Mouse (Mus musculus) limb, embryonic 14.5 days (tissue): Measurements from ENCODE around the gene Plbd1. TPM values are rescaled to one million over a fixed set of nuclear protein-coding genes. Genes with fewer than 3 reads are reported as not detected.

ENCODE experiments used
- ATAC-seq: fragments of 200-750 bp; cut with Nextera tagmentation; 2 replicates; pipeline ENCODE4 v1.8.0; 2017; ENCODE audit warnings: low read depth, moderate number of reproducible peaks, moderate TSS enrichment; ENCODE audit not compliant: low FRiP score
- DNase-seq: peaks from one replicate; pipeline ENCODE4 v3.0.0-alpha.2; 2015; ENCODE audit warnings: low spot score
- H3K27ac ChIP-seq: fragments of 300-500 bp; sonication (generic); replicated peaks from 2 replicates; pipeline ENCODE4 v1.5.1; 2014; ENCODE audit warnings: low read depth, mild to moderate bottlenecking, low read length, moderate library complexity, mixed read lengths
- H3K27me3 ChIP-seq: fragments of 300-500 bp; sonication (generic); 2 replicates; pipeline ENCODE4 v1.6.1; 2014; ENCODE audit warnings: low read length, mixed read lengths; ENCODE audit not compliant: control insufficient read depth, insufficient read depth
- H3K36me3 ChIP-seq: fragments of 300-500 bp; sonication (generic); 2 replicates; pipeline ENCODE4 v1.6.1; 2014; ENCODE audit warnings: mild to moderate bottlenecking, low read length, moderate library complexity, mixed read lengths; ENCODE audit not compliant: control insufficient read depth, insufficient read depth
- H3K4me1 ChIP-seq: fragments of 300-500 bp; sonication (generic); 2 replicates; pipeline ENCODE4 v1.6.1; 2014; ENCODE audit warnings: antibody characterized with exemption, low read length, mixed read lengths; ENCODE audit not compliant: control insufficient read depth, insufficient read depth
- H3K4me2 ChIP-seq: fragments of 300-500 bp; sonication (generic); replicated peaks from 2 replicates; pipeline ENCODE4 v1.6.1; 2014; ENCODE audit warnings: low read depth, mild to moderate bottlenecking, low read length, moderate library complexity; ENCODE audit not compliant: severe bottlenecking
- H3K4me3 ChIP-seq: fragments of 300-500 bp; sonication (generic); replicated peaks from 2 replicates; pipeline ENCODE4 v1.5.1; 2014; ENCODE audit warnings: low read length
- H3K9ac ChIP-seq: fragments of 300-500 bp; sonication (generic); 2 replicates; pipeline ENCODE4 v1.6.1; 2014; ENCODE audit warnings: mild to moderate bottlenecking, low read depth, low read length, moderate library complexity; ENCODE audit not compliant: severe bottlenecking
- H3K9me3 ChIP-seq: fragments of 300-500 bp; sonication (generic); 2 replicates; pipeline ENCODE4 v1.6.1; 2016; ENCODE audit warnings: low read length; ENCODE audit not compliant: control insufficient read depth
- POLR2A ChIP-seq: fragments of 200-500 bp; IDR thresholded peaks from 2 replicates; pipeline ENCODE4 v1.8.0; 2012; ENCODE audit warnings: inconsistent platforms, mild to moderate bottlenecking, moderate library complexity, borderline replicate concordance; ENCODE audit not compliant: insufficient read depth, insufficient read length; ENCODE audit errors: extremely low read depth
- WGBS: fragments of 180-500 bp; shearing (Covaris S2); extraction: QIAGEN DNeasy Blood & Tissue Kit; methylation state at CpG from one replicate; pipeline ENCODE4 v1.1.7; 2014; 5-methylcytosine and 5-hydroxymethylcytosine counted together
- polyA plus RNA-seq, 2 experiments: library from polyadenylated mRNA; depleted of rRNA in 1 of 2; stranded (reverse) in 1 of 2; unstranded in 1 of 2; fragments of >200 nt; fragmentation: Nextera tagmentation in 1 of 2; extraction: Ambion mirVana in 1 of 2; gene quantifications; 2 replicates each; pipeline versions ENCODE4 v1.2.1 to v1.2.3; 2012 to 2014

Gene Plbd1
- polyA plus RNA-seq, 2 experiments, result 5.6 to 19.8 TPM

DNA sequence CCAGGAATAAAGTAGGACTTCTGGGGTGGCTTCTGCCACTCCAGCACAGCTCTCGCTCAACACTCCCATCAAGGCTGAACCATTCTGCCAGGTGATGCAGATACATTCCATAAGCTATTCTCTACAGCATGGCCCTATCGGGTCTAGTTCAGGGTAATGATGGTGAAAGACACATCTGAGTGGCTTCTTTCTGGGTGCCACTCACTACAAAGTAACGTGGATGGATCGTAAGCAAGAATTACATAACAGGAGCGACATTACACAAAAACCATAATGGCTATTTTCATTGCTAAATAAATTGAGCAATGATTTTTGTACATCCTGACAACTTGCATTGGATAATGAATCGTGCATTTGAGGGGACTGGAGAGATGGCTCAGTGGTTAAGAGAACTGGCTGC is 13.2 kb upstream of the Plbd1 start:
- H3K9ac ChIP-seq, result no peak overlapping the region
- no peaks in the 10 kb centered on the region for H3K27me3 ChIP-seq
- no peaks in the 10 kb centered on the region for H3K9me3 ChIP-seq
- WGBS, result 93% methylated on average over 6 of the region's 6 CpGs
- DNase-seq (no peak), ATAC-seq (no peak)
- H3K36me3 ChIP-seq, result no peaks in the 10 kb centered on the region
- no peak overlapping the region for H3K27ac ChIP-seq
- H3K4me1 ChIP-seq, result no peaks in the 10 kb centered on the region
- TF ChIP-seq POLR2A, result no peak
- no peak overlapping the region for H3K4me2 ChIP-seq
- H3K4me3 ChIP-seq, result no peak overlapping the region

- WGBS, result 57% methylated on average over 7 of the region's 7 CpGs
- TF ChIP-seq POLR2A, result no peak
- DNase-seq, result peak; percentile 70
- H3K4me1 ChIP-seq, result no peaks in the 10 kb centered on the region
- no peak overlapping the region for H3K27ac ChIP-seq
- no peaks in the 10 kb centered on the region for H3K9me3 ChIP-seq
- H3K9ac ChIP-seq, result no peak overlapping the region
- no peaks in the 10 kb centered on the region for H3K36me3 ChIP-seq
- ATAC-seq, result 0 out of 2 replicates have a peak, but pooled peaks have one; percentile 53
- no peak overlapping the region for H3K4me3 ChIP-seq
- H3K27me3 ChIP-seq, result no peaks in the 10 kb centered on the region
- no peak overlapping the region for H3K4me2 ChIP-seq
These were observed 10.7 kb upstream of the Plbd1 start for GRCm38 (mm10) chr6:136672467-136672866.

DNA sequence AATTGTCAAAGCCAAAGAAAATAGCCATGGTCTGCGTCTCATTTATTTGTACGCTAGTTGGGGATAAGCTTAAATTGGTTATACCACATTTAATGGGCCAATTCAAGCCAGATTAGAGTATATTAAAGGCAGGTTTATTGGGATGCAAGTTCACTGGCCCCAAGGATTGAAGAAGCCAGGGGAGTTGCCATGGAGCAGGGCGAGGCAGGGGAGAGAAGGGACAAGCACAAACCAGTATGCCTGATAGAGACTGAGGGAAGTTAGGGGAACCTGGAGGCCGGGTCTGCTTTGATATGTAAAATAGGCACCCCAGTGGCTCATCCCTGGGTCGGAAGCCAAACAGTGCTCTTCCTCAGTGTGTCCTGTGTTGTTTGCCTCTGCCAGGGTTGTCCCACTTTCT is 7.5 kb upstream of the Plbd1 start:
- DNase-seq (no peak), ATAC-seq (no peak)
- H3K9ac ChIP-seq, result no peak overlapping the region
- no peak overlapping the region for H3K4me3 ChIP-seq
- H3K27ac ChIP-seq, result no peak overlapping the region
- H3K4me2 ChIP-seq, result no peak overlapping the region
- WGBS, result 36% methylated on average over 5 of the region's 5 CpGs
- H3K36me3 ChIP-seq, result no peaks in the 10 kb centered on the region
- TF ChIP-seq POLR2A, result no peak
- no peaks in the 10 kb centered on the region for H3K9me3 ChIP-seq
- H3K4me1 ChIP-seq, result no peaks in the 10 kb centered on the region
- no peaks in the 10 kb centered on the region for H3K27me3 ChIP-seq

DNA sequence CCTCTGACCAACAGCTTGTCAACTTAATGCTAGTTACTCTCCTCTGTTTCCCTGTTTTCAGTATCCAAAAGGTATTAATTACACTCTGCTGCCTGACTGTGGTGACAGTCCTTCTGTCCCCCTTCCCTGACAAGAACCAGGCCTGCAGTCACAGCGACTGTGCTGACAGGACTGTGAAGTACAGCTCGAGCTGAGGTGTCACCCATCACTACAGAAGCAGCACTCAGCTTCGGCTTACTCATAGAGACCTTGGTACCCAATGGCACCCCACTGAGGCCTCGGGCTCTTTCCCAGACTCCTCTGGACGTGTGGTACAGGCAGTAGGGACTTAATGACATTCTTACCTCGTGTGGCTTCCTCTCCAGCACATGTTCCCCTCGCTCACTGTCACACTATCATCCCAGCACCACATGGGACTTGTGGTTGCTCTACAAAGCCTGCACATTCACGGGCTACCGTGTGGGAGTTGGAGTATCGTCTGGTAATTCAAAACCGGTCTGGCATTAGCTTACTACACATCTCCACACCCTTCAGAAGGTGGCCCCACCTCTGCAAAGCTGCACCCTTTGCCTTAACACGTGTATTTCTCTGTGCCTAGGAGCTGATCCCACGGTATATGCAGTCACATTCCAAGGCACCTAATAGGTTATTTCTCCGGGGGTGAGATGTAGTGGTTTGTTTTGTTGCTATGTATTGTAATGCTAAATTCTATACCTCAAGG is 6.7 kb upstream of the Plbd1 start:
- DNase-seq (no peak), ATAC-seq (no peak)
- TF ChIP-seq POLR2A, result no peak
- H3K9ac ChIP-seq, result no peak overlapping the region
- no peaks in the 10 kb centered on the region for H3K4me1 ChIP-seq
- H3K27me3 ChIP-seq, result no peaks in the 10 kb centered on the region
- no peak overlapping the region for H3K27ac ChIP-seq
- no peaks in the 10 kb centered on the region for H3K36me3 ChIP-seq
- 36% methylated on average over 14 of the region's 14 CpGs for WGBS
- no peak overlapping the region for H3K4me3 ChIP-seq
- no peak overlapping the region for H3K4me2 ChIP-seq
- H3K9me3 ChIP-seq, result no peaks in the 10 kb centered on the region

DNA sequence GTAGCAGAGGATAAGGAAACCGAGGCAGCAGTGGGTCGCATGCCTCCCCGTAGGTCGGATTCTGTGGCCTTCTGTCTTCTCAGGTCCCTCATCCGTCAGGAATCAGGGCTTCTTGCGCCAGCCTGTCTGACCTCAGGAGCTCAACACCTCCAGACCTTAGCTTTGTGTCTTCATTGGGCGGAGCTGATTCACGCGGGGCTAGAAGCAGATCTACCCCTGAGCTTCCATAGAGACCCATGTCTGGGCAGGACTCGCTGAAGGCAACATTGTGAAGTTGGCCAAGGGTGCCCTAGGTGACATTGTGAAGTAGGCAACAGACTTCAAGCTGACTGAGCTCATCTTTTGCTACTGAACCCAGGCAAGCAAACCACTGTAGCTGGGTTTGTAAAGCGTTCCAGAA is 335 bp upstream of the Plbd1 start:
- Histone ChIP-seq H3K27ac (no peak overlapping the region), H3K4me1 (peaks cover 7% of the 10 kb centered on the region; the same call in 1 of the 2 replicates), H3K36me3 (no peaks in the 10 kb centered on the region), H3K9ac (peak overlapping the region; percentile 43), H3K4me3 (peak overlapping the region; percentile 37), H3K4me2 (peak overlapping the region; percentile 69; the same call in 1 of the 2 replicates), H3K27me3 (peaks cover 16% of the 10 kb centered on the region), H3K9me3 (no peaks in the 10 kb centered on the region)
- ATAC-seq (no peak), DNase-seq (no peak)
- TF ChIP-seq POLR2A, result no peak
- 23% methylated on average over 11 of the region's 11 CpGs for WGBS
